Mouse (Mus musculus) T-helper 2 cell (primary cell): ENCODE measurements around the gene Ccnjl.

Source experiments
- in situ Hi-C: fragments of 300-600 bp; cut with MboI, MseI; formaldehyde crosslinking; loops from one replicate; pipeline ENCODE4 v1.15.1; 2025; ENCODE audit warnings: high pct_unique_total_duplicates

Ccnjl gene

DNA sequence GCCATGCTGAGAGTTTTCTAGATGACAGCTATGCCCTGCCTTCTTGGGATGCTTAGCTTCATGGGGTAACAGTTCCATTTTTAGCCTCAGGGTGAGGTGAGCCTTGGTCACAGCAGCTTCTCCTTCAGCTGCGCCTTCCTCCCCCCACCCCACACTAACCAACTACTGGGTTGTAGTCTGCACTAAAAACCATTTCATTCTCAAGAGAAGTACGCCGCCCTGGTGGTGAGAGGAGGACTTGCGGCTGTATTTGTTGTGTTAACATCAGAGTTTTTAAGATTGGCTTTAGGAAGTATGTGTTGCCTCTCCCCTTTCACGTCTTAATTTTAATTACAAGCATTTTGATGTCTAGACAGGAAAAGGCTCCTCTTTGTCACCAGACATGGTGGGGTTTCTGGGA, 39.7 kb downstream of the Ccnjl start:
- in situ Hi-C loops, result no loop called here

DNA sequence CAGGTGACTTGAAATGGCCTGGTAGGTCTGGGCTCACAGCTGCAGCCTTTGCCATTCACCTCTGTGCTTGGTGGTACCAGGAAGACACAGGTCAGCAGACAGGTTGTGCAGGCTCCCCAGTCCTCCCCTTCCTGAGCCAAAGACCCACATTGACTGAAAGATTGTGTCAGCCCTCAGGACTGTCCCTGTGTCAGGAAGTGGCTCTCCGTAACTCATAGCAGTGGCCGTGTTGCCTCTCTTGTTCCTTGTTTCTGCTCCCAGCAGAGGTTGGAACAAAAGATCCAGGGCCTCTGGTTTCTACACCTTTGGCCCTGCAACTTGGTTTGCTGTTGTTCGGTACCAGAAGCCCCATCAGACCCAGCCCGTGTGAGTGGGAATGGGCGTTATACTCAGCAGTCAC, 40.6 kb downstream of the Ccnjl start:
- in situ Hi-C loops, result no loop called here

DNA sequence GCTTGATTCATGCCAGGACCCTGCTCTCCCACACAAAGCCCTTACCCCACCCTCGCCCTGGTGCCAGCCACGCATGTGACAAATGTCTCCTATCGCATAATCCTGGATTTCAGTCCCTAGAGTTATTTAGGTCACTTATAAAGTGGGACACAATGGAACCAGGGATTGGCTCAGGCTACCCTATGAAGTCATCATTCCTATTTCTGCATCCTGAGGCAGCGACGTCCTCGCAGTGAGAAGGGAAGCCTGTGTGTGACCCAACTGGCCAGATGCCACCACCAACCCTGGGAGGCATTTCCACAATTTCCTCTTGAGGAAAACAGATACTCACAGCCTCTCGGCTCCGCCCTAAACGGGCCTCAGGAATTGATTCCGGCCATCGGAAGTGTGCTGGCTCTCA, 41.0 kb downstream of the Ccnjl start:
- in situ Hi-C loops, result no loop called here

DNA sequence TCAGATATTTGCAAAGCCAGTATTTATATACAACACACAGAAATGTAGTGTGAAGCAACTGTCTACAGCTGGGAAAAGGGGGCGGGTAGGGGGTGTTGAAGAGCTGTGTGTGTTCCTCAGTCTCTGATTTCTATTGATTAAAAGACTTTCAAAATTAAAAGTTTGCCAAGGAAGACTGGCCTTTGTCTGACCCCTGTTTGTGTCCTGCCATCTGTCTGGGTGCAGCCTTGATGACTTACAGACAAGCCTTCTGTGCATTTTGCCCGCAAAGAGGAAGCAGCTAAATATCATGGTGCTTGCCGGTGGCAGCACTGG, 46.4 kb downstream of the Ccnjl start:
- in situ Hi-C loops, result no loop called here

DNA sequence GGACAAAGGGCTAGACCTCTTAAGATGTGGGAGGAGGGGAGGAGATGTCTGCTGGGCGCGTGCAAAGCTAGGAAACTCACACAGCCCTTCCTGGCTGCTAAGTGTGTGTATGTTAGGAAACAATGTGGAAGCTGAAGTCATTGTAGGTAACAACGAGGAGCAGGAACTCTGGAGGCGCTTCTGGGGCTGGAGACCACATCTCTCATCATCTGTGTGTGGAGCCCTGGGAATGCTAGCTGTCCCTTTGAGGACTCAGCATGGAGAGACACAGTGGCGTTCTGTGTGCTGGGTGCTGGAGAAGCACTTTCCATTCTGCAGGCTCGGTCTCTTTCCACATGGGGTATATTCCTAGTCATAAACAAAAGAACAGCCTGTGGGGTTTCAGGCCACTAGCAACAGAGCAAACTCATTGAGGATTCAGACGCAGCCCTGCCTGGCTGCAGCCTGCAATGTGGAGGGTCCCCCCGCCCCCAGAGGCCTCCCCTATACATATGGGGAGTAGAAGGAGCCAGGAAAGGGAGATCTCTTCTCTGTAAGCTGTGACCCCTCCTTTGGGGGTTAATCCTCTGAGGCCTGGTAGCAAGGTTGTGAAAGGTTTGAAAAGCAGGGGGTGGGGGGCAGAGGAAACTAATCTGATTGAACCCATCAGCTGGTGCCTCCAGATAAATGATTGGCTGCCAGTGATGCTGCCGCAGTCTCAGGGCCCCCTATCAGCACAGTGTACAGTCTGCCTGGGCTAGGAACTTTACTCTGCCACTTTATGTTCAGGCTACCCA, 47.0 kb downstream of the Ccnjl start:
- in situ Hi-C loops, result no loop called here

DNA sequence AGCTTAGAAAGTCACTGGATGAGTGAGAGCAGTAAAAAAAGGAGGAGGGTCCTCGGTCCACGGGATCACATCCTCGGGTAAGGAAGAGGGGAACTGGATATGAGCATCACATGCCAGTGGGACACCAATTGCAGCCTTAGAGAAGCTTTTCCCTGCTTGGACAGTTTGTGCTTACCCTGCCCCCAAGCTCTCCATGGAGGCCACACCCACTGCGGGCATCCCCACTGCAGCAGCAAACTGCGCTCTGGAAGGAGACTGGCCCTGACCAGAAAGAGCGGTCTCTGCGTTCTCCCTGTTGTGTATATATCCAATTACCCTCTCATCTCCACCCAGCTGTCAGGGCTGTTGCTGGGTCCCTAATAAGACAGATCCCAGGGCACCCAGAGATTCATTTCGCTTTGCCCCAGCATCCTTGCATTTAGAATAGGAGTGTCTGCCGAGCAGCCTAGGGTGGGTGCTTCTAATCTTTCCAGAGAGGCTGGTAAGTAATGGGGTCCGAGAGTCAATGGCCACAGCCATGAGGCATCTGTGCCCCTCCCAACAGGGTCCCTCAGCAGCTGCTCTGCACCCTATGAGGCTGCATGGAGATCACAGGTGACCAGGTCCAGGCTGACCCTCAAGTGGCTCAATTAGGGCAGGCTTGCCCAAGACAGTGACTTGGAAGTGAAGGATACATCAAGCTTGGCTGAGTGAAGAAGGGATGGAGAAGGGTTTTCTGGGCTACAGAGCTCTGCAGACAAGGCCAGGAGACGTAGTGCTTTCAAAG, 49.3 kb downstream of the Ccnjl start:
- in situ Hi-C loops, result no loop called here

DNA sequence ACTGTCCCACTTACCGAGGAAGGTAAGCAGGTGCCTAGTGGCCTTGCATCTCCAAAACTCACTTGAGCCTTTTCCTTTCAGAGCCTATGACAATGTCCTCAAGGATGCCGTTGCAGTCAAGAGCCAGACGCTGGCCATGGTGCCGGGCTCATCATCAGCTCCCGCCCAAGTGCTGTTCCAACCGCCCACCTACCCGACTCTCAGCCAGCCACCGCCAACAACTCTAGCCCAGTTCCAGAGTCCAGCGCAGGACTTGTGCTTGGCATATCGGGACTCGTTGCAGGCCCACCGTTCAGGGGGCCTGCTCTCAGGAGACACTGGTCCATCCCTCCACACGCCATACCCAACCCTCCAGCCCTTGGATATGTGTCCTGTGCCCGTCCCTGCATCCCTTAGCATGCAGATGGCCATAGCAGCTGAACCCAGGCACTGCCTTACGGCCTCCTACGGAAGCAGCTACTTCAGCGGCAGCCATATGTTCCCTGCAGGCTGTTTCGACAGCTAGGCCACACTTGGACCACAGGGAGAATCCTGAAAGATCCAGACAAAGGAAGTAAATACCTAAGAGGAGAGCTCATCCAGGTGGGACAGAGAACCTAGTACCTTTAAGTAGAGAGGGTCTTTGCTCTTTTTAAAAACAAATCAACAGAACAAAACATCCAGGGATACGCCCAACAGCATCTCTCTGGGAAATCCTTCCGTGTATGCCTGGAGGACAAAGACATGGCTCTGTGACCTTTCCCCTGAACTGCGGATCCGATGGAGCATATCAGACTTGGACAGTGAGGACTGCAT, 56.8 kb downstream of the Ccnjl start:
- in situ Hi-C loops, result no loop called here

DNA sequence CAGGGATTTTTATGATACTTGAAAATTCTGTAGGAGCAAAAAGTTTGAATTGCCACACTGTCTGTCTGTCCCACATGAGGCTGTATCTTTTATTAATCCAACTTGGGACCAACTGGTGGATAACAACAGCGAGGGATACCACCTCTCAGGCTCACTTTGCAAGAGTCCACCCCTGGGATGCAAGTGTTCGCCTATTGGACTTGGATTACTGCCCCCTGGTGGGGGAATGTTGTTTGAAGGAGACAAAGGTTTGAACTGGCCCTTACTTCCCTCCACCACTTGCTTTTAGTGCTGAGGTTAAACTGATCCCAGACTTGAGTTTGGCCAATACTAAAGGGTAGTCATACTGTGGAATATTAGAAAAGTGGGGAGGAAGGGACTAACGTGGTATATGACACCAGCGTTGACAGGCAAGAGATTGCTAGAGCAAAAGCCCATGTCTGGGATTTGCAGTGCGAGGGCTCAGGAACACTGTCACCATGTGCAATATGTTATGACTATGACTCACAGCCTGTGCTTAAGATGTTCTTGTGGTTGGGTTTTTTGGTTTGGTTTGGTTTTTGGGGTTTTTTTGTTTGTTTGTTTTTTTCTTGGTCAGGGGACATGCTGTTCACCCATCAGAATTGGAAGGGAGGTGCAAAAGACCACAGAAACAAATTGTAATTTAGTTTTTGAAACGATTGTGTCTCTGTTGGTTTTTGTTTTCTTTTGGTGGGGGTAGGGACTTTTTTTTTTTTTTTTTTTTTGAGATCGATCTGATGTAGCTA, 57.9 kb downstream of the Ccnjl start, which contains the start of gene 4933415A04Rik:
TSS of gene 4933415A04Rik (plus strand) at position 717 of the 767 bp plus-strand sequence.
- in situ Hi-C loops, result no loop called here

DNA sequence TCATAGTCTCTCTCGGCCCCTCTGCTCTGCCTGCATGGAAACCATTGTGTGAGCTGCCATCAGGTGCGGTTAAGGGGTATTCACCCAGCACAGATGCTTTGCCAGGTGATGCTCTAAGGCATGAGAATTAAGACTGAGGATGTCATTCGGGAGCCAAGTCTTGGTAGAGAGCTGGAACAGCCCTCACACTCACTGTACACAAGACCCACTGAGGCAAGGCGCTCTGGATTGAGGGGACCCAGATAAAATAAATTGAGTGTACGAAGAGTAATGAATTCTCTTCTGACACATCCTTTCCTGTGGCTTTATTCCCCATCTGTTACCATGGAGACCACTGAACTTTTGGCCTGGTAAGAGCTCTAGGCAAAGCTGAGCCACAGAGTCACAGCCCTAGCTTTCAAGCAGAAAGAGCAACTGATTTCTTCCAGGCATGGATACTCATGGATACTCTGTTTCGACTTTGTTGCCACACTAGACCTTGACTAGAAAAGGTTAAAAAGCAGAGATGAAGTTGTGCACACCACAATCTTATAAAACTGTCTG, 61.0 kb downstream of the Ccnjl start:
- in situ Hi-C loops, result no loop called here

DNA sequence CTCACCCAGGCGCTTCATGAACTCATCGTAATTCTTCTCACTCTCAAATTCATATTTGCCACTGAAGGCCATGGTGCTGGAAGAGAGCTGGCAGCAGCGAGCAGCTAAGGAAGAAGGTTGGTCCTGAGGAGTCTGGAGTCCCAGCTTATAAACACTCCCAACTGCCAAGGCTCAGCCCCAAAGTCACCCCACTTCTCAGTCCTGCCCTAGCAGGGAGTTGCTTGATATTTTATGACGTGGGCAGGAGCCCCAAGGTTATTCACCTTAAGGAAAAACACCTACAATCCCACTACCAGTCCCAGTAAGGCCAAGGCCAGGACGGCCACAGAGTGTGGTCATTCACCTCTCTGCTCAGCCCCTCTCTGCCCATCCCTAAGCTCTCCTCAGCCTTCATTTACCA, 72.9 kb downstream of the Ccnjl start, which contains the start of gene Fabp6:
TSS of gene Fabp6 (minus strand) at position 101 of the 400 bp plus-strand sequence.
- in situ Hi-C loops, result loop anchor here (10.0 kb wide), 1 partner anchor 807 kb away; no protein-coding TSS in a partner anchor

DNA sequence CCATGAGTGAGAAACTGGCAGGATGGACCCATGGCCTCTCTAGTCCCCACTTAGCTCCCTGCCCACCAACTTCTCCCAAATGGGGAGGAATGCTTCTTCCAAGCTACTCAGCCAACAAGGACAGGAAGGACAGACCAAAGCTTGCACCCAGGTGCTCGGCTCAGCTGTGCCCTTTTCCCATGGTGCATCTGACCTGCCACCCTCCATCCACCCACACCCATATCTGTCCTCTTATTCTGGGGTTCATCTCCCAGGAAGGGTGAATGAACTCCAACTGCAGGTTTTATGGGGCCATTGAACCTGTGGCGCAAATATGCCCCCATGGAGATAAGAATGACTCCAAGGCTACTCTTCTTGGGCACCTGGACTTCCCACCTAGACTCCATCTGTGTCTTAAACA, 75.6 kb downstream of the Ccnjl start:
- in situ Hi-C loops, result loop anchor here (10.0 kb wide), 1 partner anchor 809 kb away; no protein-coding TSS in a partner anchor

DNA sequence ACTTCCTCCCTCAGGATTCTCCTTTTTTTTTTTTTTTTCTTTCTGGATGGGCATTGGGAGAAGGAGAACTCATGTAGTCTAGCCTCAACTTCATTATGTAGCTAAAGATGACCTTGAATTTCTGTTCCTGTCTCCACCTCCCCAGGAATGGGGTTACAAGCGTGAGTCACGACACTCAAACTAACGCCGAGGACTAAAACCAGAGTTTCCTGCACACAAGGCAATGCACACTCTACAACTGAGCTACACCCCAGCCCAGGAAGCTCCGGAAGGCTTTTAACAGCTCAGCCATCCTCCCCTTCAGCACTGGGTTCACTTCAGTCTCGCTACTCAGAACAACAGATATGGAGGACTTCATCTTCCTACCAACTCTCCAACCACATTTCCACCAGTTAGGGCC, 76.3 kb downstream of the Ccnjl start:
- in situ Hi-C loops, result loop anchor here (10.0 kb wide), 1 partner anchor 810 kb away; no protein-coding TSS in a partner anchor

DNA sequence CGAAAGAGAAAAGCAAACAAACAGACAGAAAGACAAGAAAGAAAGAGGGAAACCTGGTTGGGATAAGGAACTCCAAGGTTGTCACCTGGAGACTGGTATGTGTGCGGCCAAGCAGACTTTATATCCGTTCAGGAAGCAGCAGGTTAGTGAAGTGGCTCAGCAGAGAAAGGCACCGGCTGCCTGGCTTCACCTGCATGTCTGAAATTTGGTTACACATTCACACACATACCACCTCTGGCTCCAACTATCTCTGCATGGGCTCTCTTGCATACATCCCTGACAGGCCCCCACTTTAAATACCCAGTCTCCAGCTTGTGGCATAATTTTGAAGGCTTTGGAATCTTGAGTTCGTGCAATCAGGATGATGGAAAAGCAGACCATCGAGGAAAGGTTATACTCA, 77.3 kb downstream of the Ccnjl start:
- in situ Hi-C loops, result loop anchor here (10.0 kb wide), 1 partner anchor 811 kb away; no protein-coding TSS in a partner anchor

DNA sequence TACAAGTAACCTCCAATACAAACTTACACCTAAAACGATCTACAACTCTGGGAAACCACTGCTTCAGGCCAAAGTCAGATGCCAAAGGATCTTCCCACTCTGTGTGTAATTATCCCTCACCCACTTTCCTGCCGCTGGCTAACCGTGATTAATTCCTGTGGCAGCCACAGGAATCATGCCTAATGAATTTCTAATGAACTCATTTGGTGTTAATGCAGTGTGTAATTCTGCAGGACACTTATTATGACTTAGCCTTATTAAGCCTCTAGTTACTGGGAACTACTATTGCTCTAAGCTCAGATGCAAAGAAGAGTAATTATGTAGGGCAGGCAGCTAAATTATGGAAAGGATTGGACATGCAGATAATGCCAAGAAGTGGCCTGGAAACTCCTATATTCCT, 79.9 kb downstream of the Ccnjl start:
- in situ Hi-C loops, result loop anchor here (10.0 kb wide), 1 partner anchor 814 kb away; no protein-coding TSS in a partner anchor

DNA sequence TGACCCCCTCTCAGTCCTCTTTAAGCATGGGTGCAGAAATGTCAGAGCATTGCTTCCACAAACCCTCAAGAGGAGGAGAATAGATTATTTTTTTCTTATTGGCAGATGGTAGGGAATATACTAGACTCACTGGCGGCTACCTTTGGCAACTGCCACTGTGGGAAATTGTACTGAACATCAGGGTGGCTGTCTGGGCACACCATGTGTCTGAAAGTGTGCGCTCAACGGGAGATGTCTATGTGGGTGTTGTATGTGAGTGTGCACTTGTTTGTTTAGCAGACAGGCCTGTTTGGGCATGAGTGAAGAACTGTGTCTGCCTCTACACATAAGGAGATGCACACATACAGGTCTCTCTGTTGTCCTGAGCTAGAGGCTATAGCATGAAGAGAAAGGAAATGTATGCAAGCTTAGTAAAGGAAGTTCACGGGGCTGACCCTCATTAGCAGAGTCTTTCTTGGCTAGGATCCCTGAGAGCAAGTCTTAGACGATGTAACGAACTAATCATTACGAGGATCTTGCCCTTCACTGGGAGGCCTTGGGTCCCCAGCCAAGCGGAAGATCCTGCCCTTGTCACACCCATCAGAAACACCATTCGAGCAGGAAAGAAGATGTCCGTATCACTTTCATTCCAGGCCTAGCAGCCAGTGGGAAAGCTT, 81.5 kb downstream of the Ccnjl start:
- in situ Hi-C loops, result no loop called here

DNA sequence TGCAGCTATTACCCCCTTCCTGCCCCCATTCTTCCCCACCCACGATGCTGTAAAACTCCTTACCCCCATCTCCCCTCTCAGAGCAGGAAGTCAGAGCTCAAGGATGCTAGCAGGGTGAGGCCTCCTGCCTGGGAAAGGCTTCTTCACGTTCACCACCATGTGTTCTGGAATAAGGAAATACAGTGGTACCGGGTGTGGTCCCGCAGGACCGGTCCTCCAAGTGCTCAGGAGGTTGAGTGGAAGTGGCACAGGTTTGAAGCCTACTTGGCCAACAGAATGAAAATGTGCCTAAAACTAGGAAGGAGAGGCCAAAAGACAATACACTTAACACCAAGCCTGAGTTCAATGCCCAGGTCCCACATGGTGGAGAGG, 82.1 kb downstream of the Ccnjl start:
- in situ Hi-C loops, result no loop called here

DNA sequence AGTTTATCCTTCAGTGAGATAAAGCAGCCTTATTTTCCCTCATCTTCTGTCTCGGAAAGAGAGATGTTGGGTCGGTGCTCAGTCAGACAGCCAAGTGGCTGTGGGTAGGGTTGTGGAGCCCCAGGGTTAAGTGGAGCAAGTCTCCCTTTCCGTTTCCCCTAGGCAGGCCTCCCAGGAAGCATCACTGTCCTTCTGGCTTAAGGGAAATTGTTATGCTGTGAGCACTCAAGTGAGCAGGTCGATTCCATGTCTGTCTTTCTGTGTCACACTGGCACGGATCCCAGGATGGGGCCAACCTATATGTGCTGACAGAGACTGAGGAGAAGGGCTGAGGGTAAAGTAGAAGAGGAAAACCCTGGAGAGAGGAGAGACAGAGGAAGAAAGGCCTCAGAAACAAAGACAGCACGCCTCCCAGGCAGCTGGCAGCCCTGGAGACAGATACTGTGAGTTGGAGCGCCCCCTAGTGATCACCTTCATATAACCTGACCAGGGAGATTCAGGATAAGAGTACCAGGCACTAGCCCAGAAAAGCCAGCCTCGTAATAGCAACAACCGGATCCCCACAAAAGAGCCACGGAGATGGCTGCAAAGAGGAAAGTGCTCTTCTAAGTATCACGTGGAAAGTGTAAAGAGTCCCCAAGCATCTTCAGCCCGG, 84.4 kb downstream of the Ccnjl start:
- in situ Hi-C loops, result no loop called here

DNA sequence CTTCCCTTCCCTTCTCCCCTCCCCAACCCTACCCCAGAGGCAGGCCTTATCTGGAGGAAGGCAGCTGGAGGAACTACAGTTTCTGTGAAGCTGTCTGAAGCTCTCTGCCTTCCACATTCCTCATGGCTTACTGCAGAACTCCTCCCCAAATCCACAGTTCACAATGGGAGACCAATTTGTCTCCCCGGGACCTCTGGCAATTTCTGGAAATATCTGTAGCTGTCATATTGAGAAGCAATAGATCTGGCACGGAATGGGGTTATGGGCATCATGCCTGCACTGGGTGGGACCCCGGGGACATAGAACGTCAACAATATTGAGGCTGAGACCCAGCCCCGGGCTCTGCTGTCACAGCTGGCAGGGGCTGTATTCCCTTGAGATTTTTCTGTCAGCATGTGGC, 89.3 kb downstream of the Ccnjl start:
- in situ Hi-C loops, result no loop called here

DNA sequence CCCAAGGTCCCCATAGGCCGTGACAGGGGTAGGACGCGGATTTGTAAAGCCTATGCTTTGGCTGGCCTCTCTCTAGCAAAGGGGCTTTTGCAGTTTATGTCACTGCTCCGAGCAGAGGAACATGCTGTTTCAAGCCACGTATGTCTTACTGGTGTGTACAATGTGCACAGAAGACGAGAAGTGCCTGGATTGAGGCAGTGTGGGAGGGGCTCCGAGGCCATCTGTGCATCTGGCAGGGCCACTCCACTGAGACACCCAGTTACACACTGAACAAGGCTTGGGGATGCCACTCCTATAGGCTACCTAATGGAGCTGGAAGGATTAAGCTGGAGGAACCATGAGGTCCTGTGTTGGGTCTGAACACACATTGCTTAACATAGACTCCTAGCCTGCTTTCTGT, 89.8 kb downstream of the Ccnjl start:
- in situ Hi-C loops, result no loop called here

DNA sequence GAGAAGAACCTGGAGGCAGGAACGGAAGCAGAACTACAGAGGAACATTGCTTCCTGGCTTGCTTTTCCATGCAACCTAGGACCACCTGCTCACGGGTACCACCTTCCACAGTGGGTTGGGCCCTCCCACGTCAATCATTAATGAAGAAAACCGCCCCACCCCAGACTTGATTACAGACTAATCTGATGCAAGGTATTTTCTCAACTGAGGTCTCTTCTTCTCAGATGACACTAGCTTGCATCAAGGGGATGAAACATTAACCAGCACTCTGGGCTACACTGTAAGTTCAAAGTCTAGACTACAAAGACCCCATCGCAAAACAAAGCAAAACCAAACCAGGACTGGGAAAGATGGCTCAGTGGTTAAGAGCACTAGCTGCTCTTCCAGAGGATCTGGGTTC, 93.2 kb downstream of the Ccnjl start:
- in situ Hi-C loops, result no loop called here
